Mouse (Mus musculus) MEL (cell line): Measurements from ENCODE around the gene Prr19.

ENCODE experiments used
- CTCF ChIP-seq, 3 experiments: IDR thresholded peaks in 2 of 3; conservative IDR thresholded peaks in 1 of 3; 2 replicates each; pipeline ENCODE4 v1.5.1; 2011 to 2012; ENCODE audit warnings: low read length in 3 of 3, low read depth in 2 of 3, mild to moderate bottlenecking in 2 of 3, improper control_type of control experiment in 1 of 3, inconsistent platforms in 1 of 3, mixed read lengths in 1 of 3, moderate library complexity in 1 of 3; ENCODE audit not compliant: control insufficient read depth in 1 of 3, insufficient read depth in 1 of 3, poor library complexity in 1 of 3, severe bottlenecking in 1 of 3
- E2F4 ChIP-seq: IDR thresholded peaks from 2 replicates; pipeline ENCODE4 v1.6.1; 2011; ENCODE audit warnings: low read depth, low read length, improper control_type of control experiment, borderline replicate concordance
- EP300 ChIP-seq, 2 experiments: IDR thresholded peaks; 2 replicates each; pipeline ENCODE4 v1.6.1; 2011; ENCODE audit warnings: improper control_type of control experiment in 2 of 2, low read length in 2 of 2, low read depth in 1 of 2, mild to moderate bottlenecking in 1 of 2
- MAZ ChIP-seq: IDR thresholded peaks from 2 replicates; pipeline ENCODE4 v1.6.1; 2012; ENCODE audit warnings: low read depth, mild to moderate bottlenecking, inconsistent platforms, low read length, improper control_type of control experiment
- NRF1 ChIP-seq: IDR thresholded peaks from 2 replicates; pipeline ENCODE4 v1.6.1; 2014; ENCODE audit warnings: low read depth, mild to moderate bottlenecking, inconsistent platforms, low read length, improper control_type of control experiment, moderate library complexity; ENCODE audit not compliant: poor library complexity, insufficient read depth, severe bottlenecking
- POLR2A ChIP-seq, 2 experiments: IDR thresholded peaks; 2 replicates each; pipeline ENCODE4 v1.6.1; 2011 to 2012; ENCODE audit warnings: low read length in 2 of 2, mild to moderate bottlenecking in 2 of 2, control low read depth in 1 of 2, improper control_type of control experiment in 1 of 2, low read depth in 1 of 2, moderate library complexity in 1 of 2; ENCODE audit not compliant: control insufficient read depth in 1 of 2, insufficient read depth in 1 of 2, poor library complexity in 1 of 2
- UBTF ChIP-seq: IDR thresholded peaks from 2 replicates; pipeline ENCODE4 v1.6.1; 2012; ENCODE audit warnings: low read depth, mild to moderate bottlenecking, inconsistent platforms, low read length, improper control_type of control experiment, moderate library complexity, borderline replicate concordance; ENCODE audit not compliant: insufficient read depth

DNA sequence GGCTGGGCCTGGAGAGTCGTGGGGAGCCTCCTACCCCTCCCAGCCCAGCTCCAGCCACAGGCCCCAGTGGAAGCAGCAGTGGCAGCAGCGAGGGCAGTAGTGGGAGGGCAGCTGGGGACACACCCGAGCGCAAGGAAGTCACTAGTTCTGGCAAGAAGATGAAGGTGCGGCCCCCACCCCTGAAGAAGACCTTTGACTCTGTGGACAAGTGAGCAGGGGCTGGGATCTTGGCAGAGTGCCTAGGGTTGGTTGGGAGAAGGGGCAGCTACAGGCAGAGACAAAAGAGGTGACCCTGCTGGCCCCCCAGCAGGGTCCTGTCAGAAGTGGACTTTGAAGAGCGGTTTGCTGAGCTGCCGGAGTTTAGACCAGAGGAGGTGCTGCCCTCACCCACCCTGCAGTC is 9.1 kb upstream of the Prr19 start:
- TF ChIP-seq CTCF (IDR thresholded peaks at IDR 0.05 in 2 of 3, conservative IDR thresholded peaks at IDR 0.05 in 1 of 3; ENCODE audit: control insufficient read depth in 1 of 3, insufficient read depth in 1 of 3, low read depth in 2 of 3, low read length in 3 of 3, poor library complexity in 1 of 3, severe bottlenecking in 1 of 3) (no peak), UBTF (no peak), POLR2A (IDR thresholded peaks at IDR 0.05; ENCODE audit: control insufficient read depth in 1 of 2, insufficient read depth in 1 of 2, low read depth in 1 of 2, low read length in 2 of 2, poor library complexity in 1 of 2) (no peak), MAZ (no peak), EP300 (IDR thresholded peaks at IDR 0.05; ENCODE audit: low read depth in 1 of 2, low read length in 2 of 2) (no peak), E2F4 (no peak), NRF1 (no peak)
